Mouse (Mus musculus): ENCODE results near the gene Zg16.

Zg16 gene

GRCm38 (mm10) chr7:127019306-127019960, 67.7 kb downstream of the Zg16 start:
- DNase-seq = no peak

GRCm38 (mm10) chr7:127018416-127019305, 68.5 kb downstream of the Zg16 start:
- DNase-seq = peak in 1 of 2 experiments; percentile 36

- no peak for DNase-seq
Observed at GRCm38 (mm10) chr7:127017950-127018345, 69.2 kb downstream of the Zg16 start.

DNA sequence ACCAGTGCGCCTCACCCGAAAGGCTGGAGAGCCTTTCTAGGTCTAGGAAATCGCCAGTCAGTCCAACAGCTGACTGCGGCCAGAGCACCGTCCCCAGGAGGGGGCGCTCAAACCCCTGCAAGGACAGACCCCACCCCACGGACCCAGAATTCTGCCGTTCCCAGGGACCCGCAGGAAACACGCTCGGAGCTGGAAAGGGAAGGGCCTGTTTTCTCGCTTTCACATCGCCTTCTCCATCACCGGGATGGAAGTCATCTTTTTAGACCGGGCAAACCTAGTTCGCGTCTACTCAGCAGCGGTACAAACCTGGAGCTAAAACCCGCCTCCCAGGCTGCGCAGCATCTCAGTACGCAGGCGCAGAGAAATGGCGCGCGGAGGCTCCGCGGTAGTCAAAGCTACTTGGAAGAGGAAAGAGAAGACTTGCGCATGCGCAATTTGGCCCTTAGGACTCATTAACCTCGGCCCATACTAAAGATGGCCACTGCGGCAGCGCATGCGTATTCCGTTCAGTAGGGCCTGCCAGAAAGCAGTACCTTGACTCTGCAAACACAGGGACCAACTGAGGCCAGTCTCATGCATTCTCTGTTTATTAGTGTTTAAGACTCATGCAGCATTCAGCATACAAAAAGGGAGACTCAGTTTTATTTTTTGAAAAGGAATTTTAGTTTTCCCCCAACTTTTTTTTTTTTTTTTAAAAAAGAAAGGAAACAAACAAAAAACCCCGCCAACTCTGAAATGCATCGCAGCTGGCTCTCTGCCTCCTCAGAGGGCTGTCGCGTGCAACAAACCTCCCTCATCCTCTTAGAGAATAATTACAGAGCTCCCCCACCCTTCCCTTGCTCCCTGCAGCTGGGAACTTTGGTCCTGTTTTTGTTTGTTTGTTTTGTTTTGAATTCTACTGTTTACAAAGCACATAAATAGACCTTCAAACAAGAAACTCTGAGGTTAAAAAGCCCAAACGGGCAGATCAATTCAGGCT, 69.9 kb downstream of the Zg16 start, which contains the start of gene Pagr1a:
TSS of gene Pagr1a (minus strand) at position 382 of the 979 bp plus-strand sequence.
- peak; percentile 95 to 97 for DNase-seq

- no peak for DNase-seq
Observed at GRCm38 (mm10) chr7:127016486-127016938, 70.6 kb downstream of the Zg16 start.

GRCm38 (mm10) chr7:127016481-127016485, 70.8 kb downstream of the Zg16 start, which contains the start of gene Pagr1b:
Pagr1b (minus strand) TSS chr7:127016484.
- no peak for DNase-seq

- peak in 1 of 2 experiments; percentile 51 for DNase-seq
Observed at GRCm38 (mm10) chr7:127016081-127016480, 71.0 kb downstream of the Zg16 start.

GRCm38 (mm10) chr7:127014993-127015392, 72.1 kb downstream of the Zg16 start:
- DNase-seq = no peak

DNA sequence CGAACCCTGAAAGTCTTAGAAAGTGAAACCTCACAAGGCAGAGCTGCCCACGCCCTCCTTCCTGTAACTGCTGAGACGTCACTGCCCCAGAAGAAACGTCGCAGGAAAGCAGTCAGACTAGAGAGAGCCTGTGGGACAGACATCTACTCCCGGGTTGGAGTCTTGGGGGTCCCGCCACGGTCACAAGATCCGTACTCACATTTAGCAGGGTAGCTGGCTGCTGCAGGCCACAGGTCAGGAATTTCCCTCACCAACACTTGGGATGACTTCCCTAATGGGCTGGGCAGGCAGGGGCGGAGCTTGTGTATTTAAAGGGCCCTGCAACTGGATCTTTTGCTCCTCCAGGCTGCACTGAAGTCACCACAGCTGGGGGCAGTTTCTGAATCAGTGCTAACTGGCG, 72.8 kb downstream of the Zg16 start, which contains the start of gene Mvp:
TSS of gene Mvp (minus strand) at position 302 of the 400 bp plus-strand sequence.
- DNase-seq = peak; percentile 64 to 65

DNA sequence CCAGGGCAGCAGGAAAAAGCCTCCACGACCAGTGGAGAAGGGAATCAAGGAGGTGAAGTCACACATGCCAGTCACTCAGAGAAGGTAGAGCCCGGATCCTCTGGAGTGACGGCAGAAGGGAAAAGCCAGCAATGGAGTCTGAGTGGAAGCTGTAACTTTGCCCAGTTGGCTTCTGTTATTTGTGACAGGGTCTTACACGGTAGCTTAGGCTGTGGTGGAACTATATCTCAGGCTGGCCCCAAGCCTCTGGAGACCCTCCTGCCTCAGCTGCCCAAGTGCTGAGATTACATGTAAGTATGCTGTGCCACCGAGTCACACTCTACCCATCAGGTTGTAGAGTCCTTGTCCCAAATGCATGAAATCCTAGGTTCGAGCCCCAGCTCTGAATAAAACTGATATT, 73.7 kb downstream of the Zg16 start:
- no peak for DNase-seq

- no peak for DNase-seq
Observed at GRCm38 (mm10) chr7:127012845-127013244, 74.3 kb downstream of the Zg16 start.

DNA sequence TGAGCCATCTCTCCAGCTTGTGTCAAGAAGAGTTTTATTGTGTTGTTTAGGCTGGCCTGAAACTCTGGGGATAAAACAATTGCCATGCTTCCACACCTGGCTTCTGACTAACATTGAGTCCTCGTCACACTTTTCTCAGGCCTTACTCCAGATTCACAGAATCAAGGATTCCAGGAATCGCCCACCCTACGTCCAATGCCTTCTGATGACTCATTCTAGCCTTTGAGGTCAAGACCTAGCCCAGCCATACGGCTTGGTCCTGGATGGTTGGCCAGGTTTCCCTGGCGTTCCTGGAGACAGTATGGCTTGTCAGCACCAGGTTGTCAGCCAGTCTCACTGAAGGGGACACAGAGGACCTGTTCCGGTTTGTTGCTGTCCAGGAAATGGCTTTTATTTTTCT, 74.8 kb downstream of the Zg16 start:
- no peak for DNase-seq

GRCm38 (mm10) chr7:127011717-127012116, 75.4 kb downstream of the Zg16 start:
- DNase-seq = no peak

DNA sequence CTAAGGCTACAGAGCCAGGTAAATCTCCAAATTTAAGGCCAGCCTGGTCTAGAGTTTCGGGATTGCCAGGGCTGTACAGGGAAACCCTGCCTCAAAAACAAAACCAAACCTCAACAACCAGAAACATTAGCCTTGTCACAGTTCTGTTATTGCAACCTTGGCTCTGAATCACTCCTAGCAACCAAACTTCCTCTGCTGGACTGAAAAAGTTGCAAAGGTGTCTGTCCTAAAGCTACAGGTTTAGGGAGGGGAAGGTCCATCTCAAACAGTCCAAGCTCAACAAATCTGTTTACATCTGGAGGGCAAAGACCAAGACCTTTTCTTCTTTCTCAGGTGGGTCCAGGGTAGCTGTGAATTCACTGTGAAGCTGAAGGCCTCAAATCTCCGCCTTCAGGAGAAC, 76.1 kb downstream of the Zg16 start:
- no peak for DNase-seq

- DNase-seq = no peak
Observed at GRCm38 (mm10) chr7:127009307-127010085, 77.6 kb downstream of the Zg16 start.

DNA sequence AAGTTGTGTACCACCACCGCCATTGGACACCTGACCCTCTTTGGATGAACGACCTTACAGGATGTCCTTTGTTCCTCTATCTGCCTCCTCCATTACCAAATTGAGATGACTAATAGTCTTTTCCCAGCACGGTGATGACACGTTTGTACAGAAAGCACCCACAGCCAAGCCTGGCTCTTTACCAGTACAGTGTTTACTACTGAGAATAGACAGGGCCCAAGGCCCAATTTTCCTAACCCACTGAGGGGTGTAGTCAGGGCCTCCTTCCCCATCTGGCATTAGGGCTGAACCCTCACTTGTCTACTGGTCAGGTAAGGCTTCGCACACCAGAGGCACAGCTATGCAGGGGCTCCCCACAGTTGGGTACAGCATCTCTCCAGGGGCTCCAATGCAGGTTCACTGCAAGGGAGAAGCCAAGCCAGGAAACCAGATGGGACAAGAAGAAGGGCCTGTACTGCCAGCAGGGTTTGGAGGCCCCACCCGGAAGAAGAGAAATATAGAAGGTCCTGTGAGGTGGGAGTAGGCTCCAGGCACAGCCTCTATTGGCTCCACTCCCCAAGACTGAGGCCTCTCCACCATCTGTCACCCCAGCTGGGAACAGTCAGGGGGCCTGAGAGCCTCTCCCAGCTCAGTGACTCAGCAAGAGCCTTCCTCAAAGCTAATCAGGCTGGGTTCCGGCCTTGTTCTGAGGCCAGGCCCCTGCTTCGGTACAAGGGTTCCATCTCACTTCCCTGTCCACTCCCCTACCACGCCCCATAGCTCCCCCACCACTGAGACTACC, 78.7 kb downstream of the Zg16 start:
- no peak for DNase-seq

- no peak for DNase-seq
Observed at GRCm38 (mm10) chr7:127007313-127008024, 79.7 kb downstream of the Zg16 start.

DNA sequence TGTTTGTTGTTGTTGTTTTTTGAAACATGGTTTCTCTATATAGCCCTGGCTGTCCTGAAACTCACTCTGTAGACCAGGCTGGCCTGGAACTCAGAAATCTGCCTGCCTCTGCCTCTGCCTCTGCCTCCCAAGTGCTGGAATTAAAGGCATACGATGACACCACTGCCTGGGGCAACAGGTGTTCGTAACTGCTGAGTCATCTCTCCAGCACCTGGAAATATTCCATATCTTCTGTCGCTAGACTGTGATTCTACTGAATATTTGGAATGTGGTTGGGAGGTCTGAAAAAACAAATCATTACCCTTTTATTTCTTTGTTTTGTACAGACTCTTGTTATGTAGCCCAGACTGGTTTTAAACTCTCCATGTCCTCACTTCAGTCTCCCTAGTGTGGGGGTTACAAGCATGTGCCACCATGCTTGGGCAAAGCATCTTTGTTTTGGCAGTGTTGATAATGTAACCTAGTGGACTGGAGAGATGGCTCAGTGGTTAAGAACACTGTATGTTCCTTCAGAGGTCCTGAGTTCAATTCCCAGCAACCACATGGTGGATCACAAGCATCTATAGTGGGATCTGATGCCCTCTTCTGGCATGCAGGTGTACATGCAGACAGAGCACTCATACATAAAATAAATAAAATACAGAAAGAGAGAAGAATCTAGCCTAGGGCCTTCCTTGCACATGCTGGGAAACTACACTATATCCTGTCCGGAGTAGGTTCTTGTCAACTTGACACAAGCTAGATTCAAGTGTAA, 82.8 kb downstream of the Zg16 start:
- DNase-seq = no peak

- DNase-seq = no peak
Observed at GRCm38 (mm10) chr7:127003620-127004019, 83.5 kb downstream of the Zg16 start.
